Mouse (Mus musculus) bone marrow, adult 2 months (tissue): ENCODE data around the gene Cnnm4. TPM values are rescaled to one million over a fixed set of nuclear protein-coding genes. Genes with fewer than 3 reads are reported as not detected.
"Not testable (repeated sequence)": the region's sequence is repeated elsewhere in the genome, so short reads cannot be mapped to it uniquely, and the experiment has no call there.

ENCODE experiments used
- H3K27ac ChIP-seq: fragments of 200-500 bp; 2 replicates; pipeline ENCODE4 v1.5.1; 2012; ENCODE audit warnings: low read depth, mild to moderate bottlenecking, control low read depth, inconsistent platforms, low read length; ENCODE audit not compliant: control insufficient read depth, poor library complexity, insufficient read depth
- H3K4me1 ChIP-seq: fragments of 200-500 bp; 2 replicates; pipeline ENCODE4 v1.6.1; 2011; ENCODE audit warnings: low read length; ENCODE audit not compliant: control insufficient read depth, insufficient read depth
- H3K4me3 ChIP-seq: fragments of 200-500 bp; replicated peaks from 2 replicates; pipeline ENCODE3; 2011; ENCODE audit warnings: mild to moderate bottlenecking, low read depth, low read length, control low read depth; ENCODE audit not compliant: control insufficient read depth
- CTCF ChIP-seq: fragments of 200-500 bp; IDR thresholded peaks from 2 replicates; pipeline ENCODE4 v1.5.1; 2011; ENCODE audit warnings: low read length, control low read depth; ENCODE audit not compliant: control insufficient read depth, insufficient read depth
- POLR2A ChIP-seq: fragments of 200-500 bp; IDR thresholded peaks from 2 replicates; pipeline ENCODE4 v1.6.1; 2011; ENCODE audit warnings: low read depth, mild to moderate bottlenecking, control low read depth, low read length, borderline replicate concordance; ENCODE audit not compliant: control insufficient read depth
- WGBS: fragments of 180-500 bp; shearing (Covaris S2); methylation state at CpG from one replicate; pipeline ENCODE4 v1.1.7; 2018; 5-methylcytosine and 5-hydroxymethylcytosine counted together
- polyA plus RNA-seq: library from polyadenylated mRNA; stranded (reverse); fragments of >200 nt; gene quantifications from 2 replicates; pipeline ENCODE4 v1.2.4, GENCODE M21; 2011; ENCODE audit warnings: low replicate concordance; ENCODE audit not compliant: missing spikeins, insufficient read depth, insufficient read length

Cnnm4 gene
- polyA plus RNA-seq, 1 experiment, result 4.2 TPM

- Histone ChIP-seq H3K4me3 (no peak overlapping the region), H3K4me1 (no peaks in the 10 kb centered on the region), H3K27ac (no peak overlapping the region)
- WGBS, result 85% methylated on average over 8 of the region's 8 CpGs
- TF ChIP-seq POLR2A, result no peak
- no peak for TF ChIP-seq CTCF
Measured at GRCm38 (mm10) chr1:36536397-36536728, 64.9 kb downstream of the Cnnm4 start.

DNA sequence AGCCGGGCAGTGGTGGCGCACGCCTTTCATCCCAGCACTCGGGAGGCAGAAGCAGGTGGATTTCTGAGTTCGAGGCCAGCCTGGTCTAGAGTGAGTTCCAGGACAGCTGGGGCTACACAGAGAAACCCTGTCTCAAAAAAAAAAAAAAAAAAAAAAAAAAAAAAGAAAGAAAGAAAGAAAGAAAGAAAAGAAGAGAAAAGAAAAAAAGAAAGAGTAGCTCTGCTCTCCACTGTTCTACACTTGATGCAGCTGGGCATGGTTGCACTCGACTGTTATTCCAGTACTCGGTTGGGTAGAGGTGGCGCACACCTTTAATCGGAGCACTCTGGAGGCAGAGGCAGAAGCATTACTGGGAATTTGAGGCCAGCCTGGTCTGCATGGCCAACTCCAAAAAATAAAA is 65.4 kb downstream of the Cnnm4 start, which contains the start of gene Ankrd23:
TSS of gene Ankrd23 (minus strand) at position 101 of the 400 bp plus-strand sequence.
- H3K27ac ChIP-seq, H3K4me3 ChIP-seq: not testable (repeated sequence)
- 92% methylated on average over 9 of the region's 9 CpGs for WGBS

GRCm38 (mm10) chr1:36538727-36539126 is 67.3 kb downstream of the Cnnm4 start:
- 56% methylated on average over 4 of the region's 4 CpGs for WGBS
- no peak for TF ChIP-seq POLR2A
- TF ChIP-seq CTCF, result no peak
- no peak overlapping the region for H3K27ac ChIP-seq
- no peaks in the 10 kb centered on the region for H3K4me1 ChIP-seq
- no peak overlapping the region for H3K4me3 ChIP-seq

More for the DNA sequence above, 65.4 kb downstream of the Cnnm4 start, which contains the start of gene Ankrd23:
- H3K4me1 ChIP-seq, result not testable (repeated sequence)

DNA sequence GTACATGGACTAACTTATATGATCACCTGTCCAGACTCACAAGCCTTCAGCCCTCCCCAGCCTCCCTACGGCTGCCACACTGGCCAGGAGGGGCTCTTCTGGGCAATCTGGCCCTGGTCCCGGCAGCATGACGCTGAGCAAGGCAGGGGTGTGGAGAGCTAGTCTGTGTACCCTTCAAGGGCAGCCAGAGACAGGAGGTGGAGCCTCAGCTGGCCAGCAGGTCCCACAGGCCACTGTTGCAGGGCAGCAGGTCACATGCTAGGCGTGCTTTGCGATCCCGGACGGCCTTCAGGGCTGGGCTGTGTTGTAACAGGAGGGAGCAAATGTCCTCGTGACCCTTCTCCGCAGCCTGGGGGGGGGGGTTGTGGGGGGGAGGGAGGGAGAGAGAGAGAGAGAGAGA is 67.8 kb downstream of the Cnnm4 start, which contains the start of gene Gm42417:
TSS of gene Gm42417 (minus strand) at position 244 of the 400 bp plus-strand sequence.
- 74% methylated on average over 9 of the region's 9 CpGs for WGBS
- TF ChIP-seq CTCF (no peak), POLR2A (no peak)
- no peak within 1 kb of the TSS for H3K27ac ChIP-seq
- H3K4me3 ChIP-seq, result no peak within 1 kb of the TSS
- H3K4me1 ChIP-seq, result no peaks in the 10 kb centered on the region

DNA sequence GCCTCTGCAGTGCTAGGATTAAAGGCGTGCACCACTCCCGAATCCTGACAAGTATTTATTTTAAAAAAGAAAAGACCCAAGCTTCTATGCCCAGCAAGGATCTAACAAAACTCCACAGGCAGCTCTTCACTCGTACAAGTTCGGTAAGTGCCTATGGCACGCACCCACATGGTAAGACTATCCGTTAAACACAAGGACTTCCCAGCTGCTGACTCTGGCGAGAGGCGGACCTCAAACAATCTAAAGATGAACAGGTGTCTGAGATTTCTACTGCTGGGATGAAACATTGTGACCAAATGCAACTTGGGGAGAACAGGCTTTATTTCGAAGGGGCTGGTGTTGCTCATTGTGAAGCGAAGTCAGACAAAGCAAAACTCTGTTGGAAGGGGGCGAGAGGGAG is 68.7 kb downstream of the Cnnm4 start:
- no peak overlapping the region for H3K4me3 ChIP-seq
- no peak overlapping the region for H3K27ac ChIP-seq
- TF ChIP-seq POLR2A (no peak), CTCF (no peak)
- WGBS, result 87% methylated on average over 11 of the region's 11 CpGs
- no peaks in the 10 kb centered on the region for H3K4me1 ChIP-seq

- no peaks in the 10 kb centered on the region for H3K4me1 ChIP-seq
- WGBS, result 91% methylated on average over 12 of the region's 12 CpGs
- H3K27ac ChIP-seq, result no peak overlapping the region
- no peak overlapping the region for H3K4me3 ChIP-seq
- no peak for TF ChIP-seq CTCF
- no peak for TF ChIP-seq POLR2A
Measured at GRCm38 (mm10) chr1:36540807-36541206, 69.4 kb downstream of the Cnnm4 start.

- 93% methylated on average over 16 of the region's 16 CpGs for WGBS
- TF ChIP-seq CTCF (no peak), POLR2A (no peak)
- Histone ChIP-seq H3K4me1 (no peaks in the 10 kb centered on the region; the same call in 1 of the 2 replicates), H3K4me3 (no peak overlapping the region), H3K27ac (no peak overlapping the region)
Measured at GRCm38 (mm10) chr1:36541844-36542243, 70.4 kb downstream of the Cnnm4 start.

DNA sequence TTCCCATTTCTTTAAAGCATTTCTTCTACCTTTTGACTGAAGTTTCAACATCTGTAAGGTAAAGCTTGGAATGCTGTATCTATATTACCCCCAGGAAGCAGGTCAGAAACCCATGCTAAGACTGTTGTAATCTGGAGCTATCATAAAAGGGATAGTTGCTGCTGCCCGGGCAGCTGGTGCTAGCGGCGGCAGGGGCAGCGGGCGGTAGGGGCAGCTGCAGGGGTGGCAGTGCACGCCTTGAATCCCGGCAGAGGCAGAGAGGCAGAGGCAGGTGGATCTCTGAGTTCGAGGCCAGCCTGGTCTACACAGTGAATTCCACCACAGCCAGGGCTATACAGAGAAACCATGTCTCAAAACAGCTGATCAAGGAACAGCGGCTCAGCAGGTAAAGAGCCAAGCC is 71.5 kb downstream of the Cnnm4 start:
- TF ChIP-seq POLR2A (no peak), CTCF (no peak)
- H3K27ac ChIP-seq, result no peak overlapping the region

DNA sequence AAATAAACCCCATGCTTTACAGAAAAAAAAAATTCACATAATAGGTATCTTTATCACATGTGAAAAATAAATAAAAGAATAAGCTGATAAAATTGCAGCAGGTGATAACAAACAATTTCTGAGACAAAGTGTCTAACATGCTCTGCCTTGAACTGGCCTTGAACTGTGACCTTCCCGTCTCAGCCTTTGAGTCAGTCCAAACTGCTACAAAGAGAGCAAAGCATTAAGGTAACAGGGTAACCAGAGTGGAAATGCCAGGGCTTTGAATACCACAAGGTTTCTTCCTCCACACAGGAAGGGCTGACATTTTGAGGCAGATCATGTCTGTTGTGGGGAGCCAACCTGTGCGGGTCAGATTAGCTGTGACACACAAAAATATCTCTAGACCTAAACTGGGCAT is 74.0 kb downstream of the Cnnm4 start:
- Histone ChIP-seq H3K4me1 (no peaks in the 10 kb centered on the region; the same call in 1 of the 2 replicates), H3K27ac (no peak overlapping the region), H3K4me3 (no peak overlapping the region)
- WGBS, result 35% methylated on average over 2 of the region's 2 CpGs
- no peak for TF ChIP-seq POLR2A
- TF ChIP-seq CTCF, result no peak

More for the DNA sequence above, 71.5 kb downstream of the Cnnm4 start:
- WGBS, result 89% methylated on average over 9 of the region's 9 CpGs
- no peaks in the 10 kb centered on the region; the same call in 1 of the 2 replicates for H3K4me1 ChIP-seq
- no peak overlapping the region for H3K4me3 ChIP-seq
